Mouse (Mus musculus): ENCODE results near the gene Ilf2. TPM values are rescaled to one million over a fixed set of nuclear protein-coding genes. Genes with fewer than 3 reads are reported as not detected.
A peak's percentile ranks its signal among the peaks of the same experiment; 100 is the strongest.

The Ilf2 gene
- polyA plus RNA-seq, 1 experiment from 2014 or later: 169 TPM

GRCm38 (mm10) chr3:90465686-90466310, 10.1 kb upstream of the Ilf2 start, which contains the start of gene Npr1:
Npr1 (minus strand) TSS chr3:90465866.
- DNase-seq (ENCODE audit: low spot score): peak; percentile 54
- Histone ChIP-seq H3K4me2 (peak within 1 kb of the TSS; percentile 83), H3K36me3 (ENCODE audit: control insufficient read depth, insufficient read depth, low read length) (no peaks in the 10 kb centered on the region), H3K4me3 (ENCODE audit: low read depth, low read length) (peak within 1 kb of the TSS; percentile 52), H3K4me1 (replicated peaks; ENCODE audit: control insufficient read depth, insufficient read depth, low read length) (peaks cover 7% of the 10 kb centered on the region), H3K27me3 (replicated peaks; ENCODE audit: control insufficient read depth, insufficient read depth, low read length) (peaks cover 46% of the 10 kb centered on the region), H3K9me3 (ENCODE audit: control insufficient read depth, low read length) (no peaks in the 10 kb centered on the region), H3K9ac (ENCODE audit: low read depth, low read length) (peak within 1 kb of the TSS; percentile 41), H3K27ac (ENCODE audit: low read depth, low read length) (no peak within 1 kb of the TSS)
- ATAC-seq (replicated peaks; ENCODE audit: low FRiP score): peak; percentile 56
- under 1% methylated on average over 29 of the region's 49 CpGs for WGBS

GRCm38 (mm10) chr3:90466311-90466766, 9.6 kb upstream of the Ilf2 start:
- WGBS: 1% methylated on average over 15 of the region's 15 CpGs
- ATAC-seq (replicated peaks; ENCODE audit: low FRiP score) (peak; percentile 43), DNase-seq (ENCODE audit: low spot score) (peak; percentile 47)

GRCm38 (mm10) chr3:90467618-90468300, 8.2 kb upstream of the Ilf2 start:
- H3K27ac ChIP-seq (ENCODE audit: low read depth, low read length): no peak overlapping the region
- no peak overlapping the region for H3K4me3 ChIP-seq (ENCODE audit: low read depth, low read length)
- peaks cover 34% of the 10 kb centered on the region for H3K27me3 ChIP-seq (replicated peaks; ENCODE audit: control insufficient read depth, insufficient read depth, low read length)
- H3K4me2 ChIP-seq: no peak overlapping the region
- H3K9me3 ChIP-seq (ENCODE audit: control insufficient read depth, low read length): no peaks in the 10 kb centered on the region
- H3K9ac ChIP-seq (ENCODE audit: low read depth, low read length): no peak overlapping the region
- no peaks in the 10 kb centered on the region for H3K36me3 ChIP-seq (ENCODE audit: control insufficient read depth, insufficient read depth, low read length)
- DNase-seq (ENCODE audit: low spot score): no peak
- 88% methylated on average over 10 of the region's 10 CpGs for WGBS
- ATAC-seq (replicated peaks; ENCODE audit: low FRiP score): no peak
- H3K4me1 ChIP-seq (replicated peaks; ENCODE audit: control insufficient read depth, insufficient read depth, low read length): peaks cover 7% of the 10 kb centered on the region

More at GRCm38 (mm10) chr3:90466311-90466766, 9.6 kb upstream of the Ilf2 start:
- H3K27ac ChIP-seq (ENCODE audit: low read depth, low read length): no peak overlapping the region
- peak overlapping the region; percentile 52 for H3K4me3 ChIP-seq (ENCODE audit: low read depth, low read length)
- no peaks in the 10 kb centered on the region for H3K9me3 ChIP-seq (ENCODE audit: control insufficient read depth, low read length)
- peaks cover 46% of the 10 kb centered on the region for H3K27me3 ChIP-seq (replicated peaks; ENCODE audit: control insufficient read depth, insufficient read depth, low read length)
- H3K9ac ChIP-seq (ENCODE audit: low read depth, low read length): no peak overlapping the region
- peak overlapping the region; percentile 83 for H3K4me2 ChIP-seq
- H3K36me3 ChIP-seq (ENCODE audit: control insufficient read depth, insufficient read depth, low read length): no peaks in the 10 kb centered on the region
- H3K4me1 ChIP-seq (replicated peaks; ENCODE audit: control insufficient read depth, insufficient read depth, low read length): peaks cover 7% of the 10 kb centered on the region

DNA sequence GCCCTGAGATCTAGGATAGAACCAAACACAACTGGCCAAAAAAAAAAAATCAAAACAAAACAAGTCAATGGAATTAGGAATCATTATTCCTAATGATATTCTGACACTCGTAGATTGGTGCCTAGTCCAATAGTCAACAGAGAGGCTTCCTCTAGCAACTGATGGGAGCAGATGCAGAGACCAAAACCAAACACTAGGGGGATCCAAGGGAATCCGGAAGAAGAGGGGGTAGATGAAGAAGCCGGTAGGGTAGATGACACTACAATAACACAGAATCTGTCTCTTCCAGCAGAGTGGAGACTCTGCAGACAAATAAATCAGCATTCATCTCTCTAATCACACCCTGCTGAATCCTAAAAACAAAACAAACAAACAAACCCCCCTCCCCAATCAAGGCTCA, 3.7 kb upstream of the Ilf2 start:
- H3K9me3 ChIP-seq (ENCODE audit: control insufficient read depth, low read length): no peaks in the 10 kb centered on the region
- no peak overlapping the region for H3K27ac ChIP-seq (ENCODE audit: low read depth, low read length)
- H3K9ac ChIP-seq (ENCODE audit: low read depth, low read length): no peak overlapping the region
- ATAC-seq (replicated peaks; ENCODE audit: low FRiP score) (no peak), DNase-seq (ENCODE audit: low spot score) (no peak)
- peaks cover 5% of the 10 kb centered on the region for H3K4me1 ChIP-seq (replicated peaks; ENCODE audit: control insufficient read depth, insufficient read depth, low read length)
- H3K27me3 ChIP-seq (replicated peaks; ENCODE audit: control insufficient read depth, insufficient read depth, low read length): no peaks in the 10 kb centered on the region
- H3K36me3 ChIP-seq (ENCODE audit: control insufficient read depth, insufficient read depth, low read length): 0 out of 2 replicates have a peak, but pooled peaks cover 1% of the 10 kb centered on the region
- 20% methylated on average over 3 of the region's 3 CpGs for WGBS
- H3K4me2 ChIP-seq: no peak overlapping the region
- no peak overlapping the region for H3K4me3 ChIP-seq (ENCODE audit: low read depth, low read length)

- no peak for DNase-seq (ENCODE audit: low spot score)
- peak overlapping the region; percentile 39; the same call in 1 of the 2 replicates for H3K4me3 ChIP-seq (ENCODE audit: low read depth, low read length)
- H3K9me3 ChIP-seq (ENCODE audit: control insufficient read depth, low read length): no peaks in the 10 kb centered on the region
- peak overlapping the region; percentile 55 for H3K4me2 ChIP-seq
- 37% methylated on average over 15 of the region's 16 CpGs for WGBS
- H3K4me1 ChIP-seq (replicated peaks; ENCODE audit: control insufficient read depth, insufficient read depth, low read length): peaks cover 7% of the 10 kb centered on the region
- no peaks in the 10 kb centered on the region for H3K27me3 ChIP-seq (replicated peaks; ENCODE audit: control insufficient read depth, insufficient read depth, low read length)
- H3K36me3 ChIP-seq (ENCODE audit: control insufficient read depth, insufficient read depth, low read length): peaks cover 20% of the 10 kb centered on the region
- ATAC-seq (replicated peaks; ENCODE audit: low FRiP score): peak; percentile 3; the same call in 1 of the 2 replicates
- H3K27ac ChIP-seq (ENCODE audit: low read depth, low read length): no peak overlapping the region
- H3K9ac ChIP-seq (ENCODE audit: low read depth, low read length): no peak overlapping the region
Measured at GRCm38 (mm10) chr3:90475151-90475830, 635 bp upstream of the Ilf2 start.

- Histone ChIP-seq H3K4me2 (no peak overlapping the region), H3K9ac (ENCODE audit: low read depth, low read length) (no peak overlapping the region), H3K4me3 (ENCODE audit: low read depth, low read length) (no peak overlapping the region), H3K27ac (ENCODE audit: low read depth, low read length) (no peak overlapping the region), H3K4me1 (replicated peaks; ENCODE audit: control insufficient read depth, insufficient read depth, low read length) (no peaks in the 10 kb centered on the region), H3K36me3 (ENCODE audit: control insufficient read depth, insufficient read depth, low read length) (peaks cover 39% of the 10 kb centered on the region), H3K9me3 (ENCODE audit: control insufficient read depth, low read length) (no peaks in the 10 kb centered on the region), H3K27me3 (replicated peaks; ENCODE audit: control insufficient read depth, insufficient read depth, low read length) (no peaks in the 10 kb centered on the region)
- ATAC-seq (replicated peaks; ENCODE audit: low FRiP score): no peak
- WGBS: 83% methylated on average over 5 of the region's 5 CpGs
- no peak for DNase-seq (ENCODE audit: low spot score)
Measured at GRCm38 (mm10) chr3:90486998-90487397, 11.1 kb downstream of the Ilf2 start.

- H3K36me3 ChIP-seq (ENCODE audit: control insufficient read depth, insufficient read depth, low read length): peaks cover 28% of the 10 kb centered on the region; the same call in 1 of the 2 replicates
- H3K27ac ChIP-seq (ENCODE audit: low read depth, low read length): no peak overlapping the region
- H3K4me2 ChIP-seq: no peak overlapping the region
- 91% methylated on average over 6 of the region's 6 CpGs for WGBS
- H3K4me3 ChIP-seq (ENCODE audit: low read depth, low read length): no peak overlapping the region
- no peaks in the 10 kb centered on the region for H3K9me3 ChIP-seq (ENCODE audit: control insufficient read depth, low read length)
- no peak overlapping the region for H3K9ac ChIP-seq (ENCODE audit: low read depth, low read length)
- ATAC-seq (replicated peaks; ENCODE audit: low FRiP score) (no peak), DNase-seq (ENCODE audit: low spot score) (no peak)
- no peaks in the 10 kb centered on the region for H3K27me3 ChIP-seq (replicated peaks; ENCODE audit: control insufficient read depth, insufficient read depth, low read length)
- no peaks in the 10 kb centered on the region for H3K4me1 ChIP-seq (replicated peaks; ENCODE audit: control insufficient read depth, insufficient read depth, low read length)
Measured at GRCm38 (mm10) chr3:90488576-90488975, 12.7 kb downstream of the Ilf2 start.

GRCm38 (mm10) chr3:90490696-90491256, 14.8 kb downstream of the Ilf2 start, which contains the start of gene Snapin:
Snapin (minus strand) TSS chr3:90491033.
- DNase-seq (ENCODE audit: low spot score) (peak; percentile 97), ATAC-seq (replicated peaks; ENCODE audit: low FRiP score) (peak; percentile 99)
- WGBS: under 1% methylated on average over 37 of the region's 37 CpGs

More at GRCm38 (mm10) chr3:90490696-90491256, 14.8 kb downstream of the Ilf2 start, which contains the start of gene Snapin:
- Histone ChIP-seq H3K4me3 (ENCODE audit: low read depth, low read length) (peak within 1 kb of the TSS; percentile 77), H3K27me3 (replicated peaks; ENCODE audit: control insufficient read depth, insufficient read depth, low read length) (no peaks in the 10 kb centered on the region), H3K9me3 (ENCODE audit: control insufficient read depth, low read length) (no peaks in the 10 kb centered on the region), H3K9ac (ENCODE audit: low read depth, low read length) (peak within 1 kb of the TSS; percentile 85), H3K4me1 (replicated peaks; ENCODE audit: control insufficient read depth, insufficient read depth, low read length) (no peaks in the 10 kb centered on the region), H3K27ac (ENCODE audit: low read depth, low read length) (peak within 1 kb of the TSS; percentile 73), H3K36me3 (ENCODE audit: control insufficient read depth, insufficient read depth, low read length) (peaks cover 19% of the 10 kb centered on the region), H3K4me2 (peak within 1 kb of the TSS; percentile 78)
